Mouse (Mus musculus): ENCODE measurements around the gene Prl5a1. TPM values are rescaled to one million over a fixed set of nuclear protein-coding genes. Genes with fewer than 3 reads are reported as not detected.

Prl5a1 gene
- polyA plus RNA-seq (2011; ENCODE audit: insufficient read depth, insufficient read length, low replicate concordance, missing spikeins): not detected in 2 replicates

- no peak within 1 kb of the TSS for H3K4me3 ChIP-seq (replicated peaks; ENCODE audit: control insufficient read depth, low read depth, low read length)
- TF ChIP-seq CTCF (IDR thresholded peaks at IDR 0.05; ENCODE audit: control insufficient read depth, insufficient read depth, low read length): no peak
- no peak for TF ChIP-seq POLR2A (IDR thresholded peaks at IDR 0.05; ENCODE audit: borderline replicate concordance, control insufficient read depth, low read depth, low read length)
- WGBS: 81% methylated on average over 6 of the region's 6 CpGs
- no peak within 1 kb of the TSS for H3K27ac ChIP-seq (ENCODE audit: control insufficient read depth, insufficient read depth, low read depth, low read length, poor library complexity)
- H3K4me1 ChIP-seq (ENCODE audit: control insufficient read depth, insufficient read depth, low read length): no peaks in the 10 kb centered on the region
These were observed at the start of gene Prl5a1 for GRCm38 (mm10) chr13:28142184-28142583. TSS of gene Prl5a1 (plus strand) at chr13:28142484.

DNA sequence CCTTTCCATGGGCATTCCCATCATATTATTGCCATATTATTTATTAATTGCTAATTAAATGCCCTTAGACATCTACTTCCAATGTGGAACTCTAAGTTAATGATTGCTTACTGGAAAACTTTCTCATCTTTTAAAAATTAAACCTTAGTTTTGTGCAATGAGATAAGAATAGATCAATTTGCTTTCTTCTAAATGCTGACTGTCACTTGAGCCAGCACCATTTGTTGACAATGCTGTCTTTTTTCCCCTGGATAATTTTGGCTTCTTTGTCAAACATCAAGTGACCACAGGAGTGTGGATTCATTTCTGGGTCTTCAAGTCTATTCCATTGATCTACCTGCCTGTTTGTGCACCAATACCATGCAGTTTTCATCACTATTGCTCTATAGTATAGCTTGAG is 46.1 kb upstream of the Prl5a1 start:
- TF ChIP-seq POLR2A (IDR thresholded peaks at IDR 0.05; ENCODE audit: borderline replicate concordance, control insufficient read depth, low read depth, low read length) (no peak), CTCF (IDR thresholded peaks at IDR 0.05; ENCODE audit: control insufficient read depth, insufficient read depth, low read length) (no peak)

GRCm38 (mm10) chr13:28108536-28108935 is 33.7 kb upstream of the Prl5a1 start:
- TF ChIP-seq POLR2A (IDR thresholded peaks at IDR 0.05; ENCODE audit: borderline replicate concordance, control insufficient read depth, low read depth, low read length) (no peak), CTCF (IDR thresholded peaks at IDR 0.05; ENCODE audit: control insufficient read depth, insufficient read depth, low read length) (no peak)
- WGBS: 74% methylated on average over 3 of the region's 3 CpGs
- H3K27ac ChIP-seq (ENCODE audit: control insufficient read depth, insufficient read depth, low read depth, low read length, poor library complexity): no peak overlapping the region
- H3K4me1 ChIP-seq (ENCODE audit: control insufficient read depth, insufficient read depth, low read length): no peaks in the 10 kb centered on the region
- no peak overlapping the region for H3K4me3 ChIP-seq (replicated peaks; ENCODE audit: control insufficient read depth, low read depth, low read length)

More for the DNA sequence above, 46.1 kb upstream of the Prl5a1 start:
- Histone ChIP-seq H3K4me1 (ENCODE audit: control insufficient read depth, insufficient read depth, low read length) (no peaks in the 10 kb centered on the region), H3K4me3 (replicated peaks; ENCODE audit: control insufficient read depth, low read depth, low read length) (no peak overlapping the region), H3K27ac (ENCODE audit: control insufficient read depth, insufficient read depth, low read depth, low read length, poor library complexity) (no peak overlapping the region)

- Histone ChIP-seq H3K4me1 (ENCODE audit: control insufficient read depth, insufficient read depth, low read length) (no peaks in the 10 kb centered on the region), H3K27ac (ENCODE audit: control insufficient read depth, insufficient read depth, low read depth, low read length, poor library complexity) (no peak overlapping the region), H3K4me3 (replicated peaks; ENCODE audit: control insufficient read depth, low read depth, low read length) (no peak overlapping the region)
- TF ChIP-seq POLR2A (IDR thresholded peaks at IDR 0.05; ENCODE audit: borderline replicate concordance, control insufficient read depth, low read depth, low read length): no peak
- no peak for TF ChIP-seq CTCF (IDR thresholded peaks at IDR 0.05; ENCODE audit: control insufficient read depth, insufficient read depth, low read length)
- WGBS: 84% methylated on average over 2 of the region's 2 CpGs
These were observed 9.5 kb upstream of the Prl5a1 start for GRCm38 (mm10) chr13:28132781-28133180.

DNA sequence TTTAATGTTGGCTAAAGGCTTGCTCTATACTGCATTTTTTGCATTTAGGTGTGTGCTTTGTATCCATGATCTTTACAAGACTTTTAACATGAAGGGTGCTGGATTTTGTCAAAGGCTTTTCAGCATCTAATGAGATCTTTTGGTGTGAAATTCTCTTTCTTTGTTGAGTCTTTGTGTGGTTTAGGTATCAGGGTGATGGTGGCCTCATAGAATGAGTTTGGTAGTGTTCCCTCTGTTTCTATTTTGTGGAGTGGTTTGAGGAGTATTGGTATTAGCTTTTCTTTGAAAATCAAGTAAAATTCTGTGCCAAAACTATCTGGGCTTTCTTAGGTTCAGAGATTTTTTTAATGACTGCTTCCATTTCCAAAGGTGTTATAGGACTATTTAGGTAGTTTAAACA is 6.5 kb upstream of the Prl5a1 start:
- TF ChIP-seq POLR2A (IDR thresholded peaks at IDR 0.05; ENCODE audit: borderline replicate concordance, control insufficient read depth, low read depth, low read length) (no peak), CTCF (IDR thresholded peaks at IDR 0.05; ENCODE audit: control insufficient read depth, insufficient read depth, low read length) (no peak)
- H3K4me3 ChIP-seq (replicated peaks; ENCODE audit: control insufficient read depth, low read depth, low read length): no peak overlapping the region
- H3K4me1 ChIP-seq (ENCODE audit: control insufficient read depth, insufficient read depth, low read length): no peaks in the 10 kb centered on the region

More for the DNA sequence above, 6.5 kb upstream of the Prl5a1 start:
- H3K27ac ChIP-seq (ENCODE audit: control insufficient read depth, insufficient read depth, low read depth, low read length, poor library complexity): no peak overlapping the region

Other genes starting within 250 kb of the Prl5a1 start
- not detected in 2 replicates for gene Prl4a1, start 126.3 kb upstream of the Prl5a1 start, polyA plus RNA-seq (2011; ENCODE audit: insufficient read depth, insufficient read length, low replicate concordance, missing spikeins)
- gene Gm11361, start 115.0 kb downstream of the Prl5a1 start, polyA plus RNA-seq (2011; ENCODE audit: insufficient read depth, insufficient read length, low replicate concordance, missing spikeins): not detected in 2 replicates

All from bone marrow, adult 2 months (tissue).